Mouse (Mus musculus): Measurements from ENCODE around the gene Lrp2. TPM values are rescaled to one million over a fixed set of nuclear protein-coding genes. Genes with fewer than 3 reads are reported as not detected.
"Not testable (repeated sequence)": the region's sequence is repeated elsewhere in the genome, so short reads cannot be mapped to it uniquely, and the experiment has no call there.

The Lrp2 gene
- polyA plus RNA-seq, 1 experiment from 2014 or later, result 1.6 TPM

- Histone ChIP-seq H3K4me2 (ENCODE audit: low read length) (peak overlapping the region; percentile 38), H3K27me3 (replicated peaks; ENCODE audit: control insufficient read depth, insufficient read depth, low read length) (peaks cover 68% of the 10 kb centered on the region), H3K4me1 (replicated peaks; ENCODE audit: control insufficient read depth, insufficient read depth, low read length) (peaks cover 14% of the 10 kb centered on the region), H3K9ac (ENCODE audit: low read length) (no peak overlapping the region), H3K36me3 (ENCODE audit: control insufficient read depth, insufficient read depth, low read length) (no peaks in the 10 kb centered on the region), H3K4me3 (ENCODE audit: low read depth, low read length) (peak overlapping the region; percentile 30; the same call in 1 of the 2 replicates), H3K9me3 (ENCODE audit: control insufficient read depth, low read length) (no peaks in the 10 kb centered on the region), H3K27ac (ENCODE audit: low read depth) (no peak overlapping the region)
- no peak for DNase-seq (ENCODE audit: low spot score)
- ATAC-seq (replicated peaks; ENCODE audit: low FRiP score, low TSS enrichment, low read depth), result no peak
- WGBS, result under 1% methylated on average over 23 of the region's 23 CpGs
Observed at GRCm38 (mm10) chr2:69587896-69588295, 2.0 kb upstream of the Lrp2 start.

- 2% methylated on average over 26 of the region's 26 CpGs for WGBS
- Histone ChIP-seq H3K4me3 (ENCODE audit: low read depth, low read length) (peak overlapping the region; percentile 30), H3K27ac (ENCODE audit: low read depth) (no peak overlapping the region), H3K4me1 (replicated peaks; ENCODE audit: control insufficient read depth, insufficient read depth, low read length) (peaks cover 14% of the 10 kb centered on the region), H3K9me3 (ENCODE audit: control insufficient read depth, low read length) (no peaks in the 10 kb centered on the region), H3K9ac (ENCODE audit: low read length) (no peak overlapping the region), H3K4me2 (ENCODE audit: low read length) (peak overlapping the region; percentile 48), H3K36me3 (ENCODE audit: control insufficient read depth, insufficient read depth, low read length) (no peaks in the 10 kb centered on the region), H3K27me3 (replicated peaks; ENCODE audit: control insufficient read depth, insufficient read depth, low read length) (peaks cover 74% of the 10 kb centered on the region)
- 0 out of 2 replicates have a peak, but pooled peaks have one; percentile 44 for ATAC-seq (replicated peaks; ENCODE audit: low FRiP score, low TSS enrichment, low read depth)
- DNase-seq (ENCODE audit: low spot score), result peak; percentile 70
Observed at GRCm38 (mm10) chr2:69586821-69587728, 1.2 kb upstream of the Lrp2 start.

GRCm38 (mm10) chr2:69585191-69585885 lies 527 bp downstream of the Lrp2 start:
- Histone ChIP-seq H3K4me2 (ENCODE audit: low read length) (peak overlapping the region; percentile 95), H3K9ac (ENCODE audit: low read length) (0 out of 2 replicates have a peak overlapping the region, but pooled peaks have one; percentile 14), H3K27ac (ENCODE audit: low read depth) (no peak overlapping the region), H3K9me3 (ENCODE audit: control insufficient read depth, low read length) (no peaks in the 10 kb centered on the region), H3K4me1 (replicated peaks; ENCODE audit: control insufficient read depth, insufficient read depth, low read length) (peaks cover 14% of the 10 kb centered on the region), H3K4me3 (ENCODE audit: low read depth, low read length) (peak overlapping the region; percentile 51), H3K36me3 (ENCODE audit: control insufficient read depth, insufficient read depth, low read length) (no peaks in the 10 kb centered on the region), H3K27me3 (replicated peaks; ENCODE audit: control insufficient read depth, insufficient read depth, low read length) (peaks cover 74% of the 10 kb centered on the region)
- WGBS, result under 1% methylated on average over 59 of the region's 61 CpGs
- DNase-seq (ENCODE audit: low spot score) (peak; percentile 79), ATAC-seq (replicated peaks; ENCODE audit: low FRiP score, low TSS enrichment, low read depth) (peak; percentile 21; the same call in 1 of the 2 replicates)

- Histone ChIP-seq H3K9ac (ENCODE audit: low read length) (no peak overlapping the region), H3K27ac (ENCODE audit: low read depth) (no peak overlapping the region), H3K4me1 (replicated peaks; ENCODE audit: control insufficient read depth, insufficient read depth, low read length) (peaks cover 14% of the 10 kb centered on the region), H3K4me2 (ENCODE audit: low read length) (peak overlapping the region; percentile 95), H3K36me3 (ENCODE audit: control insufficient read depth, insufficient read depth, low read length) (no peaks in the 10 kb centered on the region), H3K9me3 (ENCODE audit: control insufficient read depth, low read length) (no peaks in the 10 kb centered on the region), H3K4me3 (ENCODE audit: low read depth, low read length) (peak overlapping the region; percentile 51; the same call in 1 of the 2 replicates), H3K27me3 (replicated peaks; ENCODE audit: control insufficient read depth, insufficient read depth, low read length) (peaks cover 66% of the 10 kb centered on the region)
- DNase-seq (ENCODE audit: low spot score) (peak; percentile 60), ATAC-seq (replicated peaks; ENCODE audit: low FRiP score, low TSS enrichment, low read depth) (no peak)
- 2% methylated on average over 20 of the region's 20 CpGs for WGBS
Observed at GRCm38 (mm10) chr2:69584117-69584933, 1.5 kb downstream of the Lrp2 start.

GRCm38 (mm10) chr2:69582861-69583260 lies 3.0 kb downstream of the Lrp2 start:
- H3K4me3 ChIP-seq (ENCODE audit: low read depth, low read length), result no peak overlapping the region
- H3K9me3 ChIP-seq (ENCODE audit: control insufficient read depth, low read length), result no peaks in the 10 kb centered on the region
- H3K4me2 ChIP-seq (ENCODE audit: low read length), result no peak overlapping the region
- H3K4me1 ChIP-seq (replicated peaks; ENCODE audit: control insufficient read depth, insufficient read depth, low read length), result peaks cover 14% of the 10 kb centered on the region
- H3K9ac ChIP-seq (ENCODE audit: low read length), result no peak overlapping the region
- WGBS, result 37% methylated on average over 7 of the region's 7 CpGs
- DNase-seq (ENCODE audit: low spot score) (no peak), ATAC-seq (replicated peaks; ENCODE audit: low FRiP score, low TSS enrichment, low read depth) (no peak)
- peaks cover 52% of the 10 kb centered on the region for H3K27me3 ChIP-seq (replicated peaks; ENCODE audit: control insufficient read depth, insufficient read depth, low read length)
- H3K27ac ChIP-seq (ENCODE audit: low read depth), result no peak overlapping the region
- H3K36me3 ChIP-seq (ENCODE audit: control insufficient read depth, insufficient read depth, low read length), result no peaks in the 10 kb centered on the region

GRCm38 (mm10) chr2:69582068-69582467 lies 3.8 kb downstream of the Lrp2 start:
- ATAC-seq (replicated peaks; ENCODE audit: low FRiP score, low TSS enrichment, low read depth); H3K4me3 ChIP-seq (ENCODE audit: low read depth, low read length): not testable (repeated sequence)
- 92% methylated on average over 4 of the region's 4 CpGs for WGBS

DNA sequence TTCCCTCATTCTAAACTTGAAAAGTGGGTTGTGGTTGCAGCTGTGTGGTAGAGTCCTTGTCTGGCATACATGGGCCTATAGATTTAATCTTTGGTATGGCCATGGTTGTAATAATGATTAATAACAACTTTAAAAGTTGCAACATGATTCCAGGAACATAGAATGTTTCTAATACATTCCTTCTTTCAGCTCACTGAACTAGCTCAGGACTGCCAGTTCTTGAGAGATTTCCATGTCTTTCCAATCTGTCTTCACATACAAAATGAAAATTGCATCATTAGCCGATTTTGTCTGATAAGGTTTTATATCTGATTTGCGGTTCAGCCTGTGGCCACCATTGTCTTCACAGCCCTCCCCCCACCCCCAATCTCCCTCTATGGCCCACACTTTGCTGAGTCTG lies 5.8 kb downstream of the Lrp2 start:
- H3K27ac ChIP-seq (ENCODE audit: low read depth), result no peak overlapping the region
- no peak overlapping the region for H3K4me3 ChIP-seq (ENCODE audit: low read depth, low read length)
- no peaks in the 10 kb centered on the region for H3K9me3 ChIP-seq (ENCODE audit: control insufficient read depth, low read length)
- no peak overlapping the region for H3K4me2 ChIP-seq (ENCODE audit: low read length)
- peaks cover 7% of the 10 kb centered on the region; the same call in 1 of the 2 replicates for H3K4me1 ChIP-seq (replicated peaks; ENCODE audit: control insufficient read depth, insufficient read depth, low read length)
- H3K9ac ChIP-seq (ENCODE audit: low read length), result no peak overlapping the region
- DNase-seq (ENCODE audit: low spot score), result no peak
- no peaks in the 10 kb centered on the region for H3K36me3 ChIP-seq (ENCODE audit: control insufficient read depth, insufficient read depth, low read length)
- H3K27me3 ChIP-seq (replicated peaks; ENCODE audit: control insufficient read depth, insufficient read depth, low read length), result peaks cover 25% of the 10 kb centered on the region
- ATAC-seq (replicated peaks; ENCODE audit: low FRiP score, low TSS enrichment, low read depth), result no peak
- 99% methylated on average over 2 of the region's 2 CpGs for WGBS

More at GRCm38 (mm10) chr2:69582068-69582467, 3.8 kb downstream of the Lrp2 start:
- H3K4me2 ChIP-seq (ENCODE audit: low read length); H3K27ac ChIP-seq (ENCODE audit: low read depth); DNase-seq (ENCODE audit: low spot score); H3K9me3 ChIP-seq (ENCODE audit: control insufficient read depth, low read length); H3K36me3 ChIP-seq (ENCODE audit: control insufficient read depth, insufficient read depth, low read length); H3K9ac ChIP-seq (ENCODE audit: low read length): not testable (repeated sequence)
- Histone ChIP-seq H3K4me1 (replicated peaks; ENCODE audit: control insufficient read depth, insufficient read depth, low read length) (peaks cover 14% of the 10 kb centered on the region), H3K27me3 (replicated peaks; ENCODE audit: control insufficient read depth, insufficient read depth, low read length) (peaks cover 44% of the 10 kb centered on the region)

- no peak for DNase-seq (ENCODE audit: low spot score)
Observed at GRCm38 (mm10) chr2:69578206-69578605, 7.7 kb downstream of the Lrp2 start.

More at GRCm38 (mm10) chr2:69578206-69578605, 7.7 kb downstream of the Lrp2 start:
- H3K27ac ChIP-seq (ENCODE audit: low read depth), result no peak overlapping the region
- H3K4me3 ChIP-seq (ENCODE audit: low read depth, low read length), result no peak overlapping the region
- H3K27me3 ChIP-seq (replicated peaks; ENCODE audit: control insufficient read depth, insufficient read depth, low read length), result peaks cover 8% of the 10 kb centered on the region
- no peaks in the 10 kb centered on the region for H3K36me3 ChIP-seq (ENCODE audit: control insufficient read depth, insufficient read depth, low read length)
- 89% methylated on average over 8 of the region's 8 CpGs for WGBS
- no peaks in the 10 kb centered on the region for H3K4me1 ChIP-seq (replicated peaks; ENCODE audit: control insufficient read depth, insufficient read depth, low read length)
- no peaks in the 10 kb centered on the region for H3K9me3 ChIP-seq (ENCODE audit: control insufficient read depth, low read length)
- H3K4me2 ChIP-seq (ENCODE audit: low read length), result no peak overlapping the region
- ATAC-seq (replicated peaks; ENCODE audit: low FRiP score, low TSS enrichment, low read depth), result no peak
- no peak overlapping the region for H3K9ac ChIP-seq (ENCODE audit: low read length)

Data from intestine, embryonic 14.5 days (tissue).